Mouse (Mus musculus) embryo, embryonic 10.5 days (tissue): ENCODE measurements around the gene Mrps15.

ENCODE experiments used
- DNase-seq: peaks from one replicate; pipeline ENCODE4 v3.0.0-alpha.2; 2015; ENCODE audit warnings: low spot score

Mrps15 gene

GRCm38 (mm10) chr4:126046851-126047585 lies at the start of gene Mrps15:
Gene Mrps15 (plus strand): TSS chr4:126046925.
- DNase-seq: peak; percentile 95

DNA sequence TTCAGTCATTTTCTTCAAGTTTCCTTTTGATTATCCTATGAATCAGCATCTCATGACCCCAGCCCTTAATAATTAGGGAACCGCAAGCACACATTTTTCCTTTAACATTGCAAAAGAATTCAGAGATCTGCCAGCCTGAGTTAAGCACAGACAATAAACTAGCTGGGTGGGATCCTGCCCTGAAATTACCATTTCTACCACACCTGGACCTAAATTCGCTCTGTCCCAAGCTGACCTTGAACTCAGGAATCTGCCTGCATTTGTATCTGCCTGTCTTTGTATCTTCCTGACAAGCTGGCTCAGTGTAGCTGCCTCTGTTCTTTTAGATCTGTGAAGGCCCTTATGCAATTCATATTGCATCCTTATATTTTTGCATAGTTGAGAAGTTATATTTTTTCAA lies 48.9 kb upstream of the Mrps15 start:
- DNase-seq: no peak

- DNase-seq: no peak
Observed at GRCm38 (mm10) chr4:126001311-126002199, 45.2 kb upstream of the Mrps15 start.

DNA sequence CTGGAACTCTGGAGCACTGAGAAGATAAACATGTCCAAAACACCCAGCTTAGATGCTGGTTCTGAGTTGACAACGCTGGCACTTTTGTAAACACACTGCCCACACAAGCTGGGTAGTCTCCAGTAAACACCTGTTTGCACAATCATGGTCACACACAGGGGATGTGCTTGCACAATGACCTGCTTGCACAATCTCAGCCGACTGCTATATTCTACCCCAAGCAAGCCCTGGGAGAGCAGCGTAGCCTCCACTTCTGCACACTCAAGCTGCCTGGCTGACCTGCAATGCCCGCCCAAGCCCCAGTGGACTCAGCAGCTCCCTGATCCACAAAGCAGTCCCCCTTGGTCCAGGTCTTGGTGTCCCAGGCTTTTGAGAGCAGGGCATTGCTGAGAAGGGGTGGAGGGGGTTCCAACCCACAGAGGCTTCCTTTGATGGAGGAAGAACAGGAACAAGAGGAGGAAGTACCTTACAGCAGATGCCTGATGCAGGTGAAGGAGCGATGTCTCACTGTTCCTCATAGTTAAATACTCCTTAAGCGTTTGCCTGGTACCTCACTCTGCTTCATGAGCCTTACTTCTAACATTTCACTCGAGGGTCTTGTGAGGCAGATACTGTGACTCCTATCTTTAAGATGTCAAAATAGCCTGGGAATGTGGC lies 28.9 kb upstream of the Mrps15 start:
- DNase-seq: no peak

DNA sequence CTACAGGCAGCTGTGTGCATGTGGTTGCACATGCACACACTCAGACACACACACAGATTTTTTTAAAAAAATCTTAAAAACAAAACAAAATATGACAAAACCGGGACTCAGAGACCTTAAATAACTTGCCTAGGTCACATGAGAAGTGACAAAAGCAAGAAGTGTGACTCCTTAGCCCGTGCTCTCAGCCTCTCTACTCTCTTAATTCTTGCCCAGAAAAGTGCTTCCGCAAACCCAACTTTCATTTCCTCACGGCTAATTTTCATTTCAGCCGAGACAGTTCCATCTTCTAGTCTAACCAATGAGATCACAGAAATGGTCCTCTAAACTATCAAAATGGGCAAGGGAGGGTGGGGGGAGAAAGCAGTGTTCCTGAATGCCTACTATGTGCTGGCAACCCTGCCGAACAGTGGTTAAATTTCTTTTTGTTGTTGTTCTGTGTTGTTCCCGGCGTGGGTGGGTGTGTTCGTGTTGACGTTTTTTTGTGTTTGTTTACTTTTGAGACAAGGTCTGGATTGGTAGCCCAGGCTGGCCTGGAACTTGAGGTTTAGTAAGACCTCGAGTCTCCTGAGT lies 27.7 kb upstream of the Mrps15 start:
- DNase-seq: no peak

- DNase-seq: no peak
Observed at GRCm38 (mm10) chr4:126024303-126024900, 22.3 kb upstream of the Mrps15 start, which contains the start of gene Csf3r. Gene Csf3r (plus strand): TSS chr4:126024550.

DNA sequence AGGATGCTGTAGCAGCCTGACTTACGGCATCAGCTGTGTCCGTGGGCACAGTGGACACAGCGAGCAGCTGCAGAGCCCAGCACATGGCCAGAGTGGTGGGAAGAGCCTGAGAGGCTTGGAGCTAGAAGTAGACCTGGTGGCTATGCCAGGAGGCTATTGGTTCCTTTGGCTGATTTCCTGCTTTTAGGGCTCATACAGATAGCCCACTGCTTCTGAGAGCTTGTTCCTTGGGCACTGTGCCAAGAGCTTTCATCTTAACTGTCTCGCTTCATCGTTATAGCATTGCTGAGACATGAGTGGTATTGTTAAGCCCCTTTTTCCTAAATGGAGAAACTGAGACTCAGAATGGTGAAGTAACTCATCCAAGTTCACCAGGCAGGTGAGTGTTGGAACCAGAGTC lies 20.9 kb upstream of the Mrps15 start:
- no peak for DNase-seq

DNA sequence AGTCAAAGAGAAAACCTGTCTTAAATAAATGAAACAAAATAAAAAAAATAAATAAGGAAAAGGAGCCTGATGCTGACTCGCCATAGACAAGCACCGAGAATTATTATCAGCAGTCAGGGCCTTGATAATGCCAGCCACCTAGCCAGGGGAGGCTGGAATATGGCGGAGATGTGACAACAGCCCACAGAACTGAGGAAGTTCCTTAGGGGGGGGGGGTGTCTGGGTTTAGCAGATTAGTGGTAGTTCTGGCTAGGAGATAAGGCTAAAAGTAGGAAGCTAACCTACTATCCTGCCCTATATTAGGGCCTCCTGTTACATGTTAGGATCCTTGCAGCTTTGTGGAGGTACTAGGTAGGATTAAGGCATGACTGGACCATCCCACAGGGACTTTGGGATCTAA lies 18.7 kb upstream of the Mrps15 start:
- DNase-seq: no peak

- no peak for DNase-seq
Observed at GRCm38 (mm10) chr4:126029042-126029441, 17.7 kb upstream of the Mrps15 start.

DNA sequence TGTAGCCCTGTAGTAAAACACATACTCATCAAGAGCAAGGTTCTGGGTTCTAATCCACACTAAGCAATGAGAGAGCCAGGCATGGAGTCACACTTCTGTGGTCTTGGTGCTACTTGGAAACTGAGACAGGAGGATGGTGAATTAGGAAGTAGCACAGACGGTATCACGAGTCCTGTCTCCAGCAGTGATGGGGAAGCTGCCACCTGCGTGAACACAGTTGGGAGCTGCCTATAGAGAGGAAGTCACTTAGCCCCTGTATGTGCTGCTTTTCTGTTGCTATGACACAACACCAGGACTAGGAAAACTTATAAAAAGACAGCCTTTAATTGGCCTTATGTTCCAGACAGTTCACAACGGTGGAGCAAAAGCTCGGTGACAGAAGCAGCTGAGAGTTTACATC lies 16.0 kb upstream of the Mrps15 start:
- no peak for DNase-seq

GRCm38 (mm10) chr4:126035413-126035812 lies 11.3 kb upstream of the Mrps15 start:
- DNase-seq: no peak

DNA sequence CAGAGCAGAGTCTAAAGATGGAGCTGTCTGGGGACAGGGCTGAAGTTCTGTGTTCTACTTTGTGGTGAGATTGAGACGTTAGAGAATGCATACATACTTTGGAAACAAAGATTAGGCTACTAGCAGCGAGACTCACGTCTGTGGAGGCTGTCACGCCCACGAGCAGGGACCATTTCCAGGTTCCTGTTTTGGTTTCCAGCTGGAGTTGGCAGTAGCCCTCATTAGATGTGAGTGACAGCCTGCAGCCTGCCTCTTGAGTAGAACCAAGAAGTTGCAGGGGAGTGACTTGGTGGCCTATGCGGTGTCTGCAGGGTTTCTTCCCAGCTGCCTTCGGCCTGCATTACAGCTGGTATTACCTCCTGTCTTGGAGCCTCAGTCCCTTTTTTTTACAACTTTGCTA lies 4.9 kb downstream of the Mrps15 start:
- DNase-seq: no peak

DNA sequence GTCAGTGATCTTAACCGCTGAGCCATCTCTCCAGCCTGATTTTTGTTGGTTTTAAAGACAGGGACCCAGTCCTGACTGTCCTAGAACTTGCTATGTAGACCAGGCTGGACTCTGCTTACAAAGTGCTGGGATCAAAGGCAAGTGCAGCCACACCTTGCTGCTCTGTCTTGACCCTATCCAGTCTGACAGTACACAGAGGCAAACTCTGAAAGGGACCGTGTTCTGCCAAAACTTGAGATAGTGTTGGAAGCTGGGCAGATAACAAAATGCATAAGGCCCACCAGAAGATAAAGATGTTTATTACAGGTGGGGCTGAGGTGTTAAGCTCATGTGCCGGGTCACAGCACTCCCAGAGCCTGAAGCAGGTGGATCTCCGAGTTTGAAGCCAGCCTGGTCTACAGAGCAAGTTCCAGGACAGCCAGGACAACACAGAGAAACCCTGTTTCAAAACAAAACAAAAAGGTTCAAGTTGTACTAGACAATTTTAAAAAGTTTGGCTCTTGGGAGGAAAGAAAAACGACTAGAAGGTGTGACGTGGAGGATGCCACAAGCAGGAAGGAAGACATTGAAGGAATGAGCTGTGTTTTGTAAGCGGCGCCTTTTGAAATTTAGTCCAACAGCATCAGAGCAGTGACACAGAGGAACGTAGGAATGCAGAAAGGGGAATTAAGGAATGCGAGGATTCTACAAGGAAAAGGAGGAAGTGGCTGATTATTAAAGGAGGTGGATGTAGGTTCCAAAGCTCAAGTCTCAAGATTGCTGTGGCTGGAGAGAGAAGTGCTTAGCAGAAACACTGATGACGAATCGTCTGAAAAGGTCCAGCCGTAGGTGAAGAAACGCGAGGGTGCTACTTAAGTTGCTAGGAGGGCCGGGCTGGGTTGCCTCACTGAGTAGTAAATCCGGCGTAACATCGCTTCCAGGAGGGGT lies 10.7 kb downstream of the Mrps15 start:
- DNase-seq: peak; percentile 53

DNA sequence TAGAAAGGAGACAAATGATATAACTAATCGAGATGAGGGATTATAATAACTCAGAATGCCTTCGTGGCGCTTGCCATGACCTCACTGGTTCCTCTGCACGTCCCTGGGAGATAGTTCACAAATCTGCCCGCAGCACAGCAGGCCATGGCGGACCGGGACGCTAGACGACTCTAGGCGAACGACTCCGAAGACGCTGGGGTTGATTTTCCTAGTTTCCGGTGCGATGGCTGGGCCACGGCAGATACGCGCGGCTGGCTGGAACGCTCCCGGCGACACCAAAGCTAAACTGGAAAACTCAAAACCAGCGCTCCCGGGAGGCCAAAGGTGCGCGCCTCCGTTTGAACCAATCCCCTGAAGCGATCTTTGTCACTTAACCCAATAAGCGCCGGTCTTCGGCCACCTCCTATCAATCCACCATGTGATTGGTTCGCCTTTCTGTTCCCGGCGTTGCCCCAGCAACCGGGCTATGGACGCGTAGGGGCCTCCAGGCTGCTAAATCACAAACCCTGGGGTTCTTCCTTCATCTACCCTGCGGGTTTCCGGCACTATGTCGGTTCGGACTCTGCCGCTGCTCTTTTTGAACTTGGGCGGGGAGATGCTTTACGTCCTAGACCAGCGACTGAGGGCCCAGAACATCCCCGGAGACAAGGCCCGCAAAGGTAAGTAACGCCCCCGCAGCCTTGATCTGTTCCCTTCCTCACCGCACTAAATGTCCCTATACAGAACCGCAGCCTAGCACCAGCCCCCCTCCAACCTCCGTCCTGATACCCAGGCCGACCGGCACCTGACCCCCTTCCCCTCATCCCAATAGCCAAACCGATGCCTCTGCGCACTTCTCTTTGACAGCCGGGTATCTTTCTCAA lies 11.6 kb downstream of the Mrps15 start, which contains the start of gene Oscp1:
Gene Oscp1 (plus strand): TSS at position 432 of the 863 bp plus-strand sequence.
- DNase-seq: peak; percentile 98

- no peak for DNase-seq
Observed at GRCm38 (mm10) chr4:126058997-126059362, 12.3 kb downstream of the Mrps15 start.

- no peak for DNase-seq
Observed at GRCm38 (mm10) chr4:126062856-126063255, 16.1 kb downstream of the Mrps15 start.

DNA sequence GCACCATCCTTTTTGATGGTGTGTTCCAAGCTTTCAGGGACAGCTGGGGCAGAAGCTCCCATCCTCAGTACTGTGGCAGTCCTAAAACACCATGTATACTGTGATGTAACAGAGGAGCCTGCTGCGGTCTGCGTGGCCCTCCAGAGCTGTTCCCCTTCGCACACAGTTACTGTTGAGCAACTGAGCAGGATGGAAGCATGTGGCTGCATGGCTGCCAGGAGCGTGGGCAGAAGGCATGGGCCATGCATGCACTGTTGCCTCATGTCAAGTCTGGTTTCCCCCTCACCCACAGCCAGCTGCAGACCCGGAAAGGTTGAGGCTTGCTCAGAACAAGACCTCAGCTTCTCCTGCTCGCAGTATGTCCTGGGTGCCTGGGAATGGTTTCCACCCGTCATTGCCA lies 18.5 kb downstream of the Mrps15 start:
- DNase-seq: no peak

- no peak for DNase-seq
Observed at GRCm38 (mm10) chr4:126067401-126068077, 20.8 kb downstream of the Mrps15 start.

- DNase-seq: no peak
Observed at GRCm38 (mm10) chr4:126068842-126069241, 22.1 kb downstream of the Mrps15 start.
